Mouse (Mus musculus) stomach, embryonic 16.5 days (tissue): ENCODE measurements around the gene R3hdm2. TPM values are rescaled to one million over a fixed set of nuclear protein-coding genes. Genes with fewer than 3 reads are reported as not detected.

Experiments used
- ATAC-seq: fragments of 200-750 bp; cut with Nextera tagmentation; 2 replicates; pipeline ENCODE4 v1.8.0; 2017; ENCODE audit warnings: moderate number of reproducible peaks, moderate TSS enrichment; ENCODE audit not compliant: insufficient read depth, low FRiP score
- H3K27ac ChIP-seq: fragments of 300-500 bp; sonication (generic); 2 replicates; pipeline ENCODE4 v1.5.1; 2014; ENCODE audit warnings: low read length
- H3K27me3 ChIP-seq: fragments of 300-500 bp; sonication (generic); 2 replicates; pipeline ENCODE4 v1.6.1; 2014; ENCODE audit warnings: low read length, control low read depth, mixed read lengths; ENCODE audit not compliant: control insufficient read depth, insufficient read depth
- H3K36me3 ChIP-seq: fragments of 300-500 bp; sonication (generic); 2 replicates; pipeline ENCODE4 v1.6.1; 2014; ENCODE audit warnings: low read length; ENCODE audit not compliant: control insufficient read depth, insufficient read depth
- H3K4me1 ChIP-seq: fragments of 300-500 bp; sonication (generic); 2 replicates; pipeline ENCODE4 v1.6.1; 2014; ENCODE audit warnings: low read length, control low read depth, mixed read lengths; ENCODE audit not compliant: control insufficient read depth, insufficient read depth
- H3K4me2 ChIP-seq: fragments of 300-500 bp; sonication (generic); 2 replicates; pipeline ENCODE4 v1.6.1; 2014; ENCODE audit warnings: low read depth, low read length, mixed read lengths
- H3K4me3 ChIP-seq: fragments of 300-500 bp; sonication (generic); replicated peaks from 2 replicates; pipeline ENCODE4 v1.5.1; 2014; ENCODE audit warnings: mild to moderate bottlenecking, low read length
- H3K9ac ChIP-seq: fragments of 300-500 bp; sonication (generic); 2 replicates; pipeline ENCODE4 v1.6.1; 2014; ENCODE audit warnings: low read length
- H3K9me3 ChIP-seq: fragments of 300-500 bp; sonication (generic); replicated peaks from 2 replicates; pipeline ENCODE4 v1.6.1; 2016; ENCODE audit warnings: low read length, control low read depth; ENCODE audit not compliant: control insufficient read depth
- WGBS: fragments of 180-500 bp; shearing (Covaris S2); extraction: QIAGEN DNeasy Blood & Tissue Kit; methylation state at CpG from one replicate; pipeline ENCODE4 v1.1.7; 2014; 5-methylcytosine and 5-hydroxymethylcytosine counted together
- polyA plus RNA-seq: library from polyadenylated mRNA; unstranded; fragments of >200 nt; fragmentation: Nextera tagmentation; extraction: Ambion mirVana; gene quantifications from 2 replicates; pipeline ENCODE4 v1.2.1, GENCODE M21; 2015

Gene R3hdm2
- polyA plus RNA-seq, 1 experiment from 2014 or later, result 22.5 TPM

GRCm38 (mm10) chr10:127520714-127521357 lies 140.7 kb downstream of the R3hdm2 start:
- Histone ChIP-seq H3K27ac (no peak overlapping the region), H3K4me1 (peaks cover 38% of the 10 kb centered on the region), H3K4me2 (peak overlapping the region; percentile 86), H3K27me3 (peaks cover 19% of the 10 kb centered on the region), H3K4me3 (peak overlapping the region; percentile 78), H3K9me3 (no peaks in the 10 kb centered on the region), H3K36me3 (peaks cover 24% of the 10 kb centered on the region), H3K9ac (peak overlapping the region; percentile 82)
- WGBS, result 82% methylated on average over 20 of the region's 20 CpGs
- ATAC-seq, result no peak

GRCm38 (mm10) chr10:127521611-127522080 lies 141.5 kb downstream of the R3hdm2 start:
- no peak for ATAC-seq
- 2% methylated on average over 12 of the region's 12 CpGs for WGBS
- peaks cover 38% of the 10 kb centered on the region for H3K4me1 ChIP-seq

GRCm38 (mm10) chr10:127522088-127522581 lies 142.0 kb downstream of the R3hdm2 start, which contains the start of gene Shmt2:
Gene Shmt2 (minus strand): TSS chr10:127522444.
- Histone ChIP-seq H3K9ac (peak within 1 kb of the TSS; percentile 82), H3K9me3 (no peaks in the 10 kb centered on the region), H3K27ac (peak within 1 kb of the TSS; percentile 13; the same call in 1 of the 2 replicates), H3K4me1 (peaks cover 34% of the 10 kb centered on the region), H3K36me3 (peaks cover 24% of the 10 kb centered on the region), H3K4me3 (peak within 1 kb of the TSS; percentile 78), H3K27me3 (peaks cover 32% of the 10 kb centered on the region), H3K4me2 (peak within 1 kb of the TSS; percentile 86)
- peak; percentile 59; the same call in 1 of the 2 replicates for ATAC-seq
- under 1% methylated on average over 21 of the region's 21 CpGs for WGBS

More at GRCm38 (mm10) chr10:127521611-127522080, 141.5 kb downstream of the R3hdm2 start:
- Histone ChIP-seq H3K9me3 (no peaks in the 10 kb centered on the region), H3K4me3 (peak overlapping the region; percentile 78), H3K36me3 (peaks cover 24% of the 10 kb centered on the region), H3K4me2 (peak overlapping the region; percentile 86), H3K27ac (peak overlapping the region; percentile 13; the same call in 1 of the 2 replicates), H3K27me3 (peaks cover 28% of the 10 kb centered on the region), H3K9ac (peak overlapping the region; percentile 82)

GRCm38 (mm10) chr10:127524646-127525255 lies 144.6 kb downstream of the R3hdm2 start:
- Histone ChIP-seq H3K4me1 (peaks cover 22% of the 10 kb centered on the region), H3K27me3 (peaks cover 57% of the 10 kb centered on the region), H3K27ac (no peak overlapping the region), H3K9me3 (no peaks in the 10 kb centered on the region), H3K9ac (no peak overlapping the region), H3K36me3 (peaks cover 6% of the 10 kb centered on the region; the same call in 1 of the 2 replicates), H3K4me3 (no peak overlapping the region), H3K4me2 (no peak overlapping the region)
- no peak for ATAC-seq
- WGBS, result 4% methylated on average over 23 of the region's 23 CpGs

GRCm38 (mm10) chr10:127526048-127526447 lies 145.9 kb downstream of the R3hdm2 start:
- no peaks in the 10 kb centered on the region for H3K36me3 ChIP-seq
- WGBS, result 3% methylated on average over 26 of the region's 26 CpGs
- no peak for ATAC-seq
- peaks cover 70% of the 10 kb centered on the region for H3K27me3 ChIP-seq
- no peaks in the 10 kb centered on the region for H3K9me3 ChIP-seq
- H3K9ac ChIP-seq, result peak overlapping the region; percentile 57
- H3K4me3 ChIP-seq, result peak overlapping the region; percentile 39
- peak overlapping the region; percentile 51 for H3K4me2 ChIP-seq
- peaks cover 20% of the 10 kb centered on the region for H3K4me1 ChIP-seq
- no peak overlapping the region for H3K27ac ChIP-seq

- under 1% methylated on average over 26 of the region's 26 CpGs for WGBS
- H3K9me3 ChIP-seq, result no peaks in the 10 kb centered on the region
- peak overlapping the region; percentile 57 for H3K9ac ChIP-seq
- peak overlapping the region; percentile 51 for H3K4me2 ChIP-seq
- no peaks in the 10 kb centered on the region for H3K36me3 ChIP-seq
- peak; percentile 30; the same call in 1 of the 2 replicates for ATAC-seq
- peak overlapping the region; percentile 39 for H3K4me3 ChIP-seq
- no peak overlapping the region for H3K27ac ChIP-seq
- H3K4me1 ChIP-seq, result peaks cover 16% of the 10 kb centered on the region
- H3K27me3 ChIP-seq, result peaks cover 76% of the 10 kb centered on the region
Measured at GRCm38 (mm10) chr10:127526681-127527080, 146.6 kb downstream of the R3hdm2 start.

GRCm38 (mm10) chr10:127527481-127527880 lies 147.4 kb downstream of the R3hdm2 start:
- 11% methylated on average over 17 of the region's 17 CpGs for WGBS
- Histone ChIP-seq H3K9me3 (no peaks in the 10 kb centered on the region), H3K27ac (no peak overlapping the region), H3K9ac (no peak overlapping the region), H3K4me1 (peaks cover 16% of the 10 kb centered on the region), H3K27me3 (peaks cover 84% of the 10 kb centered on the region), H3K4me3 (no peak overlapping the region), H3K36me3 (no peaks in the 10 kb centered on the region), H3K4me2 (no peak overlapping the region)
- ATAC-seq, result no peak

GRCm38 (mm10) chr10:127530945-127531344 lies 150.8 kb downstream of the R3hdm2 start:
- no peak overlapping the region; the same call in 1 of the 2 replicates for H3K4me3 ChIP-seq
- H3K4me1 ChIP-seq, result peaks cover 28% of the 10 kb centered on the region

GRCm38 (mm10) chr10:127531548-127531947 lies 151.4 kb downstream of the R3hdm2 start:
- peaks cover 23% of the 10 kb centered on the region for H3K4me1 ChIP-seq
- H3K9me3 ChIP-seq, result no peaks in the 10 kb centered on the region
- no peaks in the 10 kb centered on the region for H3K36me3 ChIP-seq
- 3% methylated on average over 4 of the region's 4 CpGs for WGBS
- no peak overlapping the region for H3K9ac ChIP-seq
- no peak overlapping the region for H3K4me3 ChIP-seq
- peaks cover 98% of the 10 kb centered on the region for H3K27me3 ChIP-seq
- no peak overlapping the region for H3K4me2 ChIP-seq
- ATAC-seq, result no peak
- no peak overlapping the region for H3K27ac ChIP-seq

More at GRCm38 (mm10) chr10:127530945-127531344, 150.8 kb downstream of the R3hdm2 start:
- no peak for ATAC-seq
- Histone ChIP-seq H3K36me3 (no peaks in the 10 kb centered on the region), H3K27me3 (peaks cover 98% of the 10 kb centered on the region), H3K9ac (no peak overlapping the region), H3K27ac (no peak overlapping the region), H3K4me2 (no peak overlapping the region), H3K9me3 (no peaks in the 10 kb centered on the region)
- WGBS, result 2% methylated on average over 22 of the region's 25 CpGs
